Mouse (Mus musculus) liver, adult (tissue): ENCODE measurements around the gene Nxph4.

Experiments used
- GATA4 ChIP-seq: IDR thresholded peaks from 2 replicates; pipeline ENCODE4 v1.6.1; 2014; ENCODE audit warnings: mild to moderate bottlenecking, low read length; ENCODE audit not compliant: insufficient replicate concordance

The Nxph4 gene

DNA sequence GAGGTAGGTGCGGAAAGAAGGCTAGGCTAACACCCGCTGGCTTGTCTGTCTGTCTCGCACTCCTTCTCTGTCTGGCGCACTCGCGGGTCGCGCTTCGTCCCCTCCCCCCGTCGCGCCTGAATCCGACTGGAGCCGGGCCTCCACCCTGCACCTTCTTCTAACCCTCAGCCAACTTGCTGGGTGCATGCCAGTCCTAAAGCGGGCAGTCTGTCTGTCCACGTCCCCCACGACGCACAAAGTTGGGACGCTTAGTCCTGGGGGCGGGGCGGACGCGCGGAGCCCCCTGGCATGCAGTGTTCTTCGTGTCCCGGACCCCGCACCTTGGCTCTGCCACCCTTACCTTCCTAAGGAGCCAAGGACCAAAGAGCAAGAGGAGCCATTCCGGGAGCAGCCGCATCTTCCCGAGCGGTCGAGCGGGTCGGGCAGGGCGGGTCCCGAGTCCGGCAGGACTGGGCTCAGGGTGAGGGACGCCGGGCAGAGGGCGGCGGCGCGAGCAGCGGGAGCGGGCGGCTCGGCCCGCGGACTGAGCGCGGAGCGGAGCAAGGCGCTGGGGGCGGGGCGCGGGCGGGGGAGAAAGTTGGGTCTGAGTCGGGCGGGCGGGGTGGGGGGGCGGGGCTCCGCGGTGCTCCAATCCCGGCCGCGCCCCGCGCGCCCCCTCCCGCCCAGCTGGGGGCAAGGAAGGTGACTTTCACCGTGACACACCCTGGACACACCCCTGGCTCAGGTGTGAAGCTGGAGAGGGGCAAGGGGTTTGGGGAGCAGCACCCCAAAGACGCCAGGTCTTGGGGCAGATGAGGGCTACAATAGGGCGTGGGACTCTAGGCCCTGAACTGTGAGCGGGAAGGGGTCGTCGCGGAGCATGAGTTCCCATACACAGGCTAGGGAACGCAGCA lies at the start of gene Nxph4:
Gene Nxph4 (minus strand): TSS at position 524 of the 893 bp plus-strand sequence.
- TF ChIP-seq GATA4 = no peak

DNA sequence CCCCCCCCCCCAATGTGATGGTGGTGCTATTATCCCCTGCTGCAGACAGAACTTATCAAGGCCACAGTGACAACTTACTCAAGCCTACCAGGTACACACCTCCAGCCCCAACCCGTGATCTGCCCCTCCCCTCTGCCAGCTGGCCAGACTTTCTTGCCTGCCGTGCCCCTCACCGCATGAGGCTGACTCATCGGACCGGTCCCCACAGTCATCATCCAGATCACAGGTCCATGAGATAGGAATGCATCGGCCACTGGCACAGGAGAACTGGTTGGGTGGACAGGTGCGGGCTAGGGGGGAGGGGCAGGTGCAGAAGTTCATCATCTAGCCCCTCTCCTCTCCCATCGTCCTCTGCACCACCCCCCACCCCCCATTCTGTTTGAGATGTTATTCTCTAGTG lies 49.3 kb upstream of the Nxph4 start:
- TF ChIP-seq GATA4 = no peak

DNA sequence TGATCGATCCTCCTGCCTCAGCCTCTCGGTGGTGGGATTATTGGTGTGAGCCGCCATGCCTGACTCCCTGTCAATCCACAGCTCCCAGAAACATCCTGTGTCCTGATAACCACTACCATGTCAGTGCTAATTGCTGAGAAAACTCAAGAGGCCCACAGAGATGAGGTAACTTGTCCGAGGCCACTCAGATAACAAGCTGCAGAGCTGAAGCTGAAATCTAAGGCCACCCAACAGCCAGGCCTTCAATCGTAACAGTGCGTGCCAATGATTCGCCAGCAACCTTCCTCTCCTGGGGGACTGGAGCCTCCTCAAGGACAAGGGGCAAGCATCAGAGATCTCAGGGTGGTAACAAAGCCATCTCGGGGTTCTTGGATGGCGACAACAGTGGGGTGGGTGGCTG lies 46.9 kb upstream of the Nxph4 start:
- TF ChIP-seq GATA4 = no peak

DNA sequence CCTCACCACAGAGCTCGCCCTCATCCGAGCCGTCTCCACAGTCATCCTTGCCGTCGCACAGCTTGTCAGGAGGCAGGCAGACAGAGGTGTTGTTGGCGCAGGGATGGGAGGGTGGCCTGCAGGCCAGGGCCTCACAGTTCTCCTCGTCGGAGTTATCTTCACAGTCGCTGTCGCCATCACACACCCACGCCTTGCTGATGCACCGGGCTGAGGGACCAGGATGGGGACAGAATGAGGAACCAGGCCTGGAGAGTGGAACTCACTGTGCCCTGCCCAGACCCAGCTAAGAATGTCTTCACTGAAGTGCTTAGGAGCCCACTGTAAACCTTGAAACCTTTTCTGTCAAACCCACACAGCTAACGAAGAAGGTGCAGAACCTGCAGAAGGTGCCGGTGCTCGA lies 43.6 kb upstream of the Nxph4 start:
- no peak for TF ChIP-seq GATA4

DNA sequence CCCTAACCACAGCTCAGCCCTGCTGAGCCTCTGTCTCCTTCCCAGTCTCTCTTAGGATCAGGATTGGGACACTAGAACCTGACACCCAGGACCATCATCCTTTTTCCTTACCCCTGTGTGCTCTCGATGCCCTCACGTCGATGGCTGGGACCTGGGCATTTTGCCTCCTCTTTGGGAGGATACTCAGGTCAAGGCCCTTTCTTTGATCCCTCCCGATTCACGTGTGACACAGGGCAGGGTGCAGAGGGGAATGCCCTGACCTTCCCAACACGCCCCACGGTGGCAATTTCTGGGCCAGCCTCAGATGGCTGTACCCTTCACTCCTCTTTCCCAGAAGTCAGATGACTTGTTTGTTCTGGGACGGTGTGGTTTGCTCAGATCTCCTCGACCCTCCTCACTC lies 42.8 kb upstream of the Nxph4 start:
- no peak for TF ChIP-seq GATA4

DNA sequence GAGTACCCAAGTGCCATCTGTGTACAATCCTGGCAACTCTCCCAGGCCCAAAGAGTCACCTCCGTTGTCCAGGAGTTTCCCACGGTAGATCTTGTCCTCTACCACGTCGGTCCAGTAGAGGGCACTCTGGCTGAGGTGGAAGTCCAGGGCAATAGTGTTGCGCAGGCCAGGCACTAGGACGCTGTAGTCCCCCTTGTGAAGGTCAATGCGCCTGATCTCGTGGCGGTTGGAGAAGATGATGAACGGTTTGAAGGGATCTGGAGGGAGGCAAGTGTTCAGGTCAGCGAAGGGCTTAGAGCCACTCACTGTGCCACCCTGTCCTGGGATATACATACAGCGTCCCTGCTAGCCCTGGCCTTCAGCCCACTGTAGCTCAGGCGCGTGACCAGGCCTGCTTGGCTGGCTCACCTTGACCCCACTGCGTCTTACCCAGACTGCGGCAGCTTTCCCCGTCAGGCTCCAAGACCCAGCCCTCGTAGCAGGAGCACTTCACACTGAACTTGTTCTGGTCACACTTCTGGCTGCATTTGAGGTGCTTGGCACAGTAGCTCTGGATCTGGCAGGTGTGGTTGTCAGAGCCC lies 42.1 kb upstream of the Nxph4 start:
- no peak for TF ChIP-seq GATA4

DNA sequence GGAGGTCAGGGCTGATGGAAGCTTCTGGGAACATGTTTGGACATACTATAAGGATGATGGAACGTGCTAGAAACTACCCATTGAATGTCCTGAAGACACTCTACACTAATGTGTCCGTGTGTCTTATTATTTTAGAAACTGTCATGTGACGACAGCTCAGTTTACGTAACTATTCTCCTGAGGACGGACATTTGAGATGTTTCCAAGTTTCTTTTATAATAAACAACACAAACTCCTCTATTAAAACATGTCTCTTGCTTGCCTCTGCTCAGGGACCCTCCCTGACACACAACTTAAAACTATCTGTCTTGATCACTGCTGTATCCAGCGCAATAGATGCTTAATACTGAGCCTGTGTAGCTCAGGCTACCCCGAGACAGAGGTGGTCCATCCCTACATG lies 41.4 kb upstream of the Nxph4 start:
- no peak for TF ChIP-seq GATA4

DNA sequence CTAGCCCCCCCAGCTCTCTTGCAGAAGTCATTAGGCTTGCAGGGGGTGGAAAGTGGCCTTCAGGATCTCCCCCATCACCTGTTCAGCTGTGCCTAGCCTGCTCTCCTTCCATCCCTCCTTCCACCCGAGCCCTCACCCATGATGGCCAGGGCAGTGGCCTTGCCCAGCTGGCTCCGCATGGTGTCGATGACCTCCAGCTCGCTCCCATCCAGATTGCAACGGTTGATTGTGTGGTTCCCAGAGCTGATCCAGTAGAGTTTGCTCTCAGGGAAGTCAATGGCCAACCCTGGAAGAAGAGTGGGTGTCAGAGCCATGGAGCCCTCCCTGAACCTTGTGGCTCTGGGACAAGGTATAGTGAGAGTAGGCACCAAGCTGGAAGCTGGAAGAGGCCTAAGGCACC lies 37.9 kb upstream of the Nxph4 start:
- peak; percentile 63; the same call in 1 of the 2 replicates for TF ChIP-seq GATA4

DNA sequence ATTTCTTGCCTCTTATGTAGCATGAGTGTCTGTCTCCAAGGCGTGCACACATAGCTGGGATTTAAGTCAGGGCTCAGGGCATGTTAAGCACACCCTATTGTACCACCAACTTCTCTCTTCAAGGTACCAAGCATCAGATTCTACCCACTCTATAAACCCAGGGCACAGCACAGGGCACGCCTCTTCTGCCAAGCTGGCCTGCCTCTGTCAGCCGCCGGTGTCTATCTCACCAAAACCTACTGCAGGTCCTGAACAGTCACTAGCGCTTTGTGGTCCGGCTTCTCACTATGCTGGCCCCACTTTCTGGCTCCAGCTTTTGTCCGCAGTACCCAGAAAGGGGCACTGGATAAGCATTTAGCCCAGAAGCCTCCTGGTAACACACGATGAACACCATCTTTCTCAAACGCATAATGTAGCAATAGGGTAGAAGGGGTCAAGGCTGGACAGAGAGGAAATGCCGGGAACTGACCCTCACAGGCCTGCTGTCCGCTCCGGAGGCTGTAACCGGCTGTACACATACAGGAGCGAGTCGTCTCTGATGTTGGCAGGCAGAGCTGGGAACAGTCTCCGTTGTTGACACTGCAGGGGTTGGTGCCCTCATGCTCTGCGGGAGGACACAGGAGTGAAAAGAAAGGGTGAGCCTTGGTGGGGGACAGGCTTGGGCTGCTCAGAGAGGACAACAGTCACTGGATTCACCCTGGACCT lies 36.7 kb upstream of the Nxph4 start:
- no peak for TF ChIP-seq GATA4

DNA sequence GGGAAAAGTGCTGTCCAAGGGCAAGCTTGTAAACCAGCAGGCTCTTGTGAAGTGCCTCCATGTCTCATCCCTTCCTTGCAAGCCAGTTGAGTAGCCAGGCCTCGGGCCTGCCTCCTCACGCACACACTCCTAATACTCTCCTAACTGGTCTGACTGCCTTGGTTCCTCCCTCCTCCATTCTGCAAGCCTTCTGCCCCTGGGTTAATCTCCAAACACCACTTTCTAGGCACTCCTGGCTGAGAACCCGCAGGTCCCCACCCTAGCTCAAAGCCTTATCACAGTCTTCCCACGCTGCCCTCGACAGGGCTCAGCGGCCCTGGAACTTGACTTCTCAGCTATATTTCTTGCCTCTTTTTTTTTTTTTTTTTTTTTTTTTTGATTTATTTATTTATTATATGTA lies 36.0 kb upstream of the Nxph4 start:
- TF ChIP-seq GATA4 = no peak

DNA sequence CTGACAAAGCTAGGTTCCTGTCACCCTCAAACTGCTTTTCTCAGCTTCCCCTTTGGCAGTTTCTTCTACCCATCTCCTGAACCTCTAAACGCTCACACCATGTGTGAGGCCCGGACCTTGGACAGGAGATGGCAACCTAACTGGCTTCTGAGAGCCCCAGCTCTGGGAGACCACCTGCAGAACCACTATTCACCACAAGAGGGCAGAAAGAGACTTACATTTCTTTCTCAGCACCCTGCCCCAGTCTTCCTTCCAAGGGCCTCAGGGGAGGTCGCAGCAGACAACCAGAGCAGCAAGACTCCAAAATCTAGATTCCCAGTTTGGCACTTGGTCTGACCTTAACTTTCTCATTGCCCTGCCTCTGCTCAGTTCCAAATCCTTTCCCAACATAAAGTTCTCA lies 35.1 kb upstream of the Nxph4 start:
- no peak for TF ChIP-seq GATA4

DNA sequence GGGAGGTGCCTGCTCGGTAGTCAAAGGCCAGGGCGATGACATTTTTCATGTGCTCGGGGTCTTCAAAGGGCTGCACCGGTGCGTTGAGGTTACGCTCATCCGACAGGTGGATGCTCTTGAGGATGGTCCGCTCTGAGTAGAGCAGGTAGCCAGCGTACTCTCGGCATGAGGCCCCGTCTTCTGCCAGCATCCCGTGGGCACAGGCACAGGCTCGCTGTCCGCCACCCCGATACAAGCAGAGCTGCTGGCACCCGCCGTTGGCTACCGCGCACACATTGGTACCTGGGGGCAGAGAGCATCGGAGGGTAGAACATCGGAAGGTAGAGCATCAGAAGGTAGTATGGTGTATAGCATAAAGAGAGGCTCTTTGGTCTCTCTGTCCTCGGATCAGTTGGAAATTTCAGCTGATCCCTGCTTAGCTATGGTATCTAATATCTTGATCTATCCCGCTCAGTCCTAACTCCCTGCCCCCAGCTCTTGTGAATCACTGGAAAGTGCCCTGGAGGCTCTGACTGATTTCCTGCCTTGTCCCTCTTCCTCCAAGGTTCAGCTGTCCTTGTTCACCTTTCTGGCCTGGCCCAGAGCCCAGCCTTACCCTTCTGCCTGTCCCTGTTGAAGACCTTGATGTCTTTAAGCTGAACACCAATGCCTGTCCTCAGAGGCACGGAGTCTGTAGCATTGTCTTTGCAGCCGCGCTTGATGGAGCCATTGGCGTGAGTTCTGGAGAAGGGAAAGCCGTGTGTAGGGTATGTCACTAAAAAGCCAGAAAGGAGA lies 32.4 kb upstream of the Nxph4 start:
- TF ChIP-seq GATA4 = no peak

DNA sequence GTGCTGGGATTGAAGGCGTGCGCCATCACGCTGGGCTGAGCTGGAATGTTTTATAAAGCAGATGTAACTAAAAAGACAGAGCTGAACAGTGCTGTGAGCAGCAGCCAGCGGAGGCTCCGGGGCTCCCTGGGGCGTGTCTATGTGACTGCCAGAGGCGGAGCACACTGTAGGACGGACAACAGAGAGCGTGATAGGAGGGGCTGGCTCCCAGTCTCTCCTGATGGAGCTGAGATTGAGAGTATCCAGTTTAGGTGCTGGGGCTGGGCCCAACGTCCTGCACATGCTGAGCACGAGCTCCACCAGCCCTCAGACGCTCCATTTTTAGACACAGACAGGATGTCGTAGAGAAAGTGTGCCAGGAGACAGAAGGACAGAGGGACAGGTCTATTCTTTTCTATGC lies 29.9 kb upstream of the Nxph4 start:
- TF ChIP-seq GATA4 = no peak

DNA sequence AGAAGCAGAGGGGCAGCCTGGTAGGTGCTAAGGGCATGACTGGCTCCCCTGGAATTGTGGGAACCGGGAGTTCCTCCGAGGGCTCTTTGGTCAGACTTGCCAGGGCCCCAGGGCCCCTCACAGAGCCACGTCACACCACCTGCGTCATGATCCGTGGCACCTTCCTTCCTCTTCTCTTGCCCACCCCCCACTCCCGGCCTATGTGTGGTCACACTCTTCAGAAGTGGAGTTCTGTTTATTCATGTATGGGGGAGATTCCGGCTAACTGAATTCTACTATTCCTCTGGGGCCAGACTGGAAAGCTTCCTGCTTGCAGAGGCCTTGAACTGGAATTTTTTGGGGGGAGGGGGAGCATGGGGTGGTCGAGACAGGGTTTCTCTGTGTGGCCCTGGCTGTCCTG lies 29.5 kb upstream of the Nxph4 start:
- TF ChIP-seq GATA4 = no peak

DNA sequence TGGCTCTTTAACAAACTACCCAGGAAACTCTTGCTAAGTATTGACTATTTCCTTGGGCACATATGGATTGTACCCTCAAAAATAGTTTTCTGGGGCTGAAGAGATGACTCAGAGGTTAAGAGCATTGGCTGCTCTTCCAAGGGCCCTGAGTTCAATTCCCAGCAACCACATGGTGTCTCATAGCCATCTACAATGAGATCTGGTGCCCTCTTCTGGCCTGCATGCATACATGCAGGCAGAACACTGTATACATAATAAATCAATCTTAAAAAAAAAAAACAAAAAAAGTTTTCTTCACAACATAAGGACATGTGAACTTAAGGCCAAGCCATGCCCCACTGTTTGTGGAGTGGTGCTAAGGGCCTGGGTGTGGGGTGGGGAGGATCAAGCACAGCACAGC lies 26.8 kb upstream of the Nxph4 start:
- no peak for TF ChIP-seq GATA4
